Mouse (Mus musculus) midbrain, embryonic 10.5 days (tissue): Measurements from ENCODE around the gene Sptlc3. TPM values are rescaled to one million over a fixed set of nuclear protein-coding genes. Genes with fewer than 3 reads are reported as not detected.

Source experiments
- DNase-seq: peaks from one replicate; pipeline ENCODE4 v3.0.0-alpha.2; 2017; ENCODE audit warnings: low spot score
- H3K27ac ChIP-seq: fragments of 300-500 bp; sonication (generic); replicated peaks from 2 replicates; pipeline ENCODE4 v1.5.1; 2016; ENCODE audit warnings: mild to moderate bottlenecking
- H3K27me3 ChIP-seq: fragments of 300-500 bp; sonication (generic); 2 replicates; pipeline ENCODE4 v1.6.1; 2016; ENCODE audit warnings: low read depth, mild to moderate bottlenecking; ENCODE audit not compliant: poor library complexity, severe bottlenecking
- H3K36me3 ChIP-seq: fragments of 300-500 bp; sonication (generic); 2 replicates; pipeline ENCODE4 v1.6.1; 2016; ENCODE audit warnings: mild to moderate bottlenecking, moderate library complexity
- H3K4me1 ChIP-seq: fragments of 300-500 bp; sonication (generic); 2 replicates; pipeline ENCODE4 v1.6.1; 2016
- H3K4me3 ChIP-seq: fragments of 300-500 bp; sonication (generic); 2 replicates; pipeline ENCODE4 v1.5.1; 2016; ENCODE audit warnings: mild to moderate bottlenecking, moderate library complexity
- H3K9me3 ChIP-seq: fragments of 300-500 bp; sonication (generic); replicated peaks from 2 replicates; pipeline ENCODE4 v1.6.1; 2016; ENCODE audit warnings: mild to moderate bottlenecking
- WGBS: fragments of 180-500 bp; shearing (Covaris S2); methylation state at CpG from one replicate; pipeline ENCODE4 v1.1.7; 2016; 5-methylcytosine and 5-hydroxymethylcytosine counted together
- polyA plus RNA-seq: library from polyadenylated mRNA; unstranded; fragments of >200 nt; fragmentation: Nextera tagmentation; extraction: Ambion mirVana; gene quantifications from 2 replicates; pipeline ENCODE4 v1.2.1, GENCODE M21; 2016

Gene Sptlc3
- polyA plus RNA-seq = not detected in 2 replicates

- Histone ChIP-seq H3K9me3 (no peaks in the 10 kb centered on the region), H3K27ac (no peak within 1 kb of the TSS), H3K4me3 (no peak within 1 kb of the TSS), H3K4me1 (peaks cover 4% of the 10 kb centered on the region; the same call in 1 of the 2 replicates), H3K27me3 (no peaks in the 10 kb centered on the region), H3K36me3 (no peaks in the 10 kb centered on the region)
- 64% methylated on average over 5 of the region's 5 CpGs for WGBS
- no peak for DNase-seq
These were observed at the start of gene Sptlc3 for GRCm38 (mm10) chr2:139493836-139494235. Sptlc3 (plus strand) TSS chr2:139493913.

- DNase-seq = no peak
- Histone ChIP-seq H3K27ac (no peak overlapping the region), H3K27me3 (no peaks in the 10 kb centered on the region), H3K9me3 (no peaks in the 10 kb centered on the region), H3K4me3 (no peak overlapping the region), H3K36me3 (no peaks in the 10 kb centered on the region), H3K4me1 (no peaks in the 10 kb centered on the region)
- WGBS = 89% methylated on average over 4 of the region's 4 CpGs
These were observed 26.0 kb upstream of the Sptlc3 start for GRCm38 (mm10) chr2:139467726-139468125.

- H3K4me3 ChIP-seq = no peak overlapping the region
- no peaks in the 10 kb centered on the region for H3K4me1 ChIP-seq
- DNase-seq = no peak
- H3K36me3 ChIP-seq = no peaks in the 10 kb centered on the region
- no peaks in the 10 kb centered on the region for H3K27me3 ChIP-seq
- WGBS = 45% methylated on average over 5 of the region's 5 CpGs
- H3K27ac ChIP-seq = no peak overlapping the region
- no peaks in the 10 kb centered on the region for H3K9me3 ChIP-seq
These were observed 5.0 kb upstream of the Sptlc3 start for GRCm38 (mm10) chr2:139488708-139489107.

GRCm38 (mm10) chr2:139494629-139495028 lies 916 bp downstream of the Sptlc3 start:
- Histone ChIP-seq H3K4me1 (peaks cover 4% of the 10 kb centered on the region; the same call in 1 of the 2 replicates), H3K4me3 (no peak overlapping the region), H3K9me3 (no peaks in the 10 kb centered on the region), H3K27me3 (no peaks in the 10 kb centered on the region), H3K36me3 (no peaks in the 10 kb centered on the region), H3K27ac (no peak overlapping the region)
- WGBS = 46% methylated on average over 5 of the region's 5 CpGs
- no peak for DNase-seq

- H3K9me3 ChIP-seq = no peaks in the 10 kb centered on the region
- DNase-seq = no peak
- H3K27ac ChIP-seq = no peak overlapping the region
- H3K36me3 ChIP-seq = no peaks in the 10 kb centered on the region
- WGBS = 86% methylated on average over 5 of the region's 5 CpGs
- H3K27me3 ChIP-seq = no peaks in the 10 kb centered on the region
- H3K4me1 ChIP-seq = no peaks in the 10 kb centered on the region
- H3K4me3 ChIP-seq = no peak overlapping the region
These were observed 68.3 kb downstream of the Sptlc3 start for GRCm38 (mm10) chr2:139561966-139562505.

- no peaks in the 10 kb centered on the region for H3K9me3 ChIP-seq
- H3K27me3 ChIP-seq = no peaks in the 10 kb centered on the region
- no peak overlapping the region for H3K4me3 ChIP-seq
- no peak for DNase-seq
- no peaks in the 10 kb centered on the region for H3K36me3 ChIP-seq
- no peaks in the 10 kb centered on the region for H3K4me1 ChIP-seq
- no peak overlapping the region for H3K27ac ChIP-seq
- 12% methylated on average over 3 of the region's 3 CpGs for WGBS
These were observed 85.6 kb downstream of the Sptlc3 start for GRCm38 (mm10) chr2:139579280-139579679.

- Histone ChIP-seq H3K9me3 (no peaks in the 10 kb centered on the region), H3K4me3 (no peak overlapping the region), H3K27me3 (no peaks in the 10 kb centered on the region), H3K27ac (no peak overlapping the region), H3K4me1 (no peaks in the 10 kb centered on the region), H3K36me3 (no peaks in the 10 kb centered on the region)
- WGBS = 80% methylated on average over 6 of the region's 6 CpGs
- no peak for DNase-seq
These were observed 89.1 kb downstream of the Sptlc3 start for GRCm38 (mm10) chr2:139582766-139583165.

- no peak overlapping the region for H3K4me3 ChIP-seq
- DNase-seq = no peak
- no peak overlapping the region for H3K27ac ChIP-seq
- no peaks in the 10 kb centered on the region for H3K36me3 ChIP-seq
- no peaks in the 10 kb centered on the region for H3K27me3 ChIP-seq
- WGBS = 87% methylated on average over 2 of the region's 2 CpGs
- H3K4me1 ChIP-seq = no peaks in the 10 kb centered on the region
- no peaks in the 10 kb centered on the region for H3K9me3 ChIP-seq
These were observed 94.0 kb downstream of the Sptlc3 start for GRCm38 (mm10) chr2:139587660-139588200.

GRCm38 (mm10) chr2:139589905-139590304 lies 96.2 kb downstream of the Sptlc3 start:
- peak; percentile 54 for DNase-seq
- Histone ChIP-seq H3K27me3 (no peaks in the 10 kb centered on the region), H3K36me3 (no peaks in the 10 kb centered on the region), H3K9me3 (no peaks in the 10 kb centered on the region), H3K4me1 (no peaks in the 10 kb centered on the region), H3K27ac (no peak overlapping the region), H3K4me3 (no peak overlapping the region)
- 40% methylated on average over 4 of the region's 4 CpGs for WGBS

GRCm38 (mm10) chr2:139590888-139591698 lies 97.4 kb downstream of the Sptlc3 start:
- H3K4me3 ChIP-seq = no peak overlapping the region
- H3K27ac ChIP-seq = no peak overlapping the region
- H3K9me3 ChIP-seq = no peaks in the 10 kb centered on the region
- WGBS = 38% methylated on average over 10 of the region's 10 CpGs
- no peaks in the 10 kb centered on the region for H3K36me3 ChIP-seq
- DNase-seq = no peak
- H3K27me3 ChIP-seq = no peaks in the 10 kb centered on the region
- H3K4me1 ChIP-seq = no peaks in the 10 kb centered on the region

GRCm38 (mm10) chr2:139592109-139592508 lies 98.4 kb downstream of the Sptlc3 start:
- DNase-seq = no peak
- no peaks in the 10 kb centered on the region for H3K9me3 ChIP-seq
- 86% methylated on average over 7 of the region's 7 CpGs for WGBS
- no peaks in the 10 kb centered on the region for H3K27me3 ChIP-seq
- H3K27ac ChIP-seq = no peak overlapping the region
- H3K4me1 ChIP-seq = no peaks in the 10 kb centered on the region
- no peaks in the 10 kb centered on the region for H3K36me3 ChIP-seq
- no peak overlapping the region for H3K4me3 ChIP-seq

- no peaks in the 10 kb centered on the region for H3K9me3 ChIP-seq
- H3K4me1 ChIP-seq = peaks cover 13% of the 10 kb centered on the region
- no peak overlapping the region for H3K27ac ChIP-seq
- no peak for DNase-seq
- H3K4me3 ChIP-seq = no peak overlapping the region
- no peaks in the 10 kb centered on the region for H3K36me3 ChIP-seq
- H3K27me3 ChIP-seq = no peaks in the 10 kb centered on the region
- WGBS = 94% methylated on average over 5 of the region's 5 CpGs
These were observed 103.5 kb downstream of the Sptlc3 start for GRCm38 (mm10) chr2:139597229-139597628.

GRCm38 (mm10) chr2:139601543-139602194 lies 108.0 kb downstream of the Sptlc3 start:
- no peak for DNase-seq
- 0 out of 2 replicates have a peak, but pooled peaks cover 2% of the 10 kb centered on the region for H3K27me3 ChIP-seq
- no peak overlapping the region for H3K4me3 ChIP-seq
- H3K36me3 ChIP-seq = no peaks in the 10 kb centered on the region
- 19% methylated on average over 7 of the region's 7 CpGs for WGBS
- peaks cover 14% of the 10 kb centered on the region for H3K4me1 ChIP-seq
- no peak overlapping the region for H3K27ac ChIP-seq
- H3K9me3 ChIP-seq = no peaks in the 10 kb centered on the region
